Mouse (Mus musculus) CD4-positive helper T cell, adult 2 months (primary cell): ENCODE data around the gene Flii.

Experiments used
- DNase-seq: peaks from one replicate; pipeline ENCODE4 v3.0.0-alpha.2; 2012; ENCODE audit warnings: low read depth, missing footprints, low spot score

Flii gene

GRCm38 (mm10) chr11:60715833-60716232 is 11.2 kb downstream of the Flii start:
- no peak for DNase-seq

- DNase-seq, result no peak
Observed at GRCm38 (mm10) chr11:60712639-60713255, 14.3 kb downstream of the Flii start.

- DNase-seq, result no peak
Observed at GRCm38 (mm10) chr11:60712040-60712439, 15.0 kb downstream of the Flii start.

- no peak for DNase-seq
Observed at GRCm38 (mm10) chr11:60711218-60711617, 15.8 kb downstream of the Flii start.

- DNase-seq, result no peak
Observed at GRCm38 (mm10) chr11:60709481-60710465, 17.3 kb downstream of the Flii start.

GRCm38 (mm10) chr11:60708631-60709030 is 18.4 kb downstream of the Flii start:
- DNase-seq, result no peak

GRCm38 (mm10) chr11:60707672-60708071 is 19.4 kb downstream of the Flii start:
- DNase-seq, result no peak

- no peak for DNase-seq
Observed at GRCm38 (mm10) chr11:60706696-60707480, 20.2 kb downstream of the Flii start.

GRCm38 (mm10) chr11:60706076-60706475 is 21.0 kb downstream of the Flii start:
- no peak for DNase-seq

GRCm38 (mm10) chr11:60705255-60705654 is 21.8 kb downstream of the Flii start:
- no peak for DNase-seq

GRCm38 (mm10) chr11:60704023-60704880 is 22.8 kb downstream of the Flii start:
- no peak for DNase-seq

GRCm38 (mm10) chr11:60703131-60703530 is 23.9 kb downstream of the Flii start:
- DNase-seq, result peak; percentile 67

GRCm38 (mm10) chr11:60701611-60702010 is 25.5 kb downstream of the Flii start:
- DNase-seq, result no peak

GRCm38 (mm10) chr11:60700320-60701185 is 26.5 kb downstream of the Flii start:
- no peak for DNase-seq

GRCm38 (mm10) chr11:60699524-60700075 is 27.5 kb downstream of the Flii start, which contains the start of gene Llgl1:
Gene Llgl1, plus strand, starts transcription at chr11:60699723.
- peak; percentile 93 for DNase-seq

GRCm38 (mm10) chr11:60698806-60699523 is 28.1 kb downstream of the Flii start:
- no peak for DNase-seq

GRCm38 (mm10) chr11:60697561-60697960 is 29.5 kb downstream of the Flii start:
- peak; percentile 62 for DNase-seq

GRCm38 (mm10) chr11:60696165-60696564 is 30.9 kb downstream of the Flii start:
- DNase-seq, result peak; percentile 2
